Mouse (Mus musculus): ENCODE data around the gene Lyrm7. TPM values are rescaled to one million over a fixed set of nuclear protein-coding genes. Genes with fewer than 3 reads are reported as not detected.

Gene Lyrm7
- polyA plus RNA-seq, 1 experiment from 2014 or later: 12.2 TPM

GRCm38 (mm10) chr11:54878893-54879292, 18.2 kb upstream of the Lyrm7 start:
- ATAC-seq (ENCODE audit: low FRiP score, low read depth): no peak
- Histone ChIP-seq H3K4me2 (no peak overlapping the region), H3K4me3 (no peak overlapping the region), H3K9ac (no peak overlapping the region), H3K36me3 (peaks cover 6% of the 10 kb centered on the region), H3K27ac (replicated peaks) (no peak overlapping the region), H3K4me1 (replicated peaks) (0 out of 2 replicates have a peak, but pooled peaks cover 6% of the 10 kb centered on the region), H3K9me3 (no peaks in the 10 kb centered on the region), H3K27me3 (0 out of 2 replicates have a peak, but pooled peaks cover 3% of the 10 kb centered on the region)
- 80% methylated on average over 6 of the region's 6 CpGs for WGBS

GRCm38 (mm10) chr11:54876031-54876430, 15.3 kb upstream of the Lyrm7 start:
- H3K27ac ChIP-seq (replicated peaks): no peak overlapping the region
- H3K4me2 ChIP-seq: no peak overlapping the region
- no peak overlapping the region for H3K4me3 ChIP-seq
- H3K9me3 ChIP-seq: no peaks in the 10 kb centered on the region
- H3K4me1 ChIP-seq (replicated peaks): 0 out of 2 replicates have a peak, but pooled peaks cover 3% of the 10 kb centered on the region
- no peak overlapping the region for H3K9ac ChIP-seq
- no peaks in the 10 kb centered on the region for H3K27me3 ChIP-seq
- no peak for ATAC-seq (ENCODE audit: low FRiP score, low read depth)
- peaks cover 31% of the 10 kb centered on the region for H3K36me3 ChIP-seq
- 95% methylated on average over 5 of the region's 5 CpGs for WGBS

- Histone ChIP-seq H3K36me3 (peaks cover 44% of the 10 kb centered on the region), H3K4me3 (no peak overlapping the region)
- 68% methylated on average over 7 of the region's 7 CpGs for WGBS
These were observed 11.3 kb upstream of the Lyrm7 start for GRCm38 (mm10) chr11:54871831-54872537.

GRCm38 (mm10) chr11:54869318-54869717, 8.6 kb upstream of the Lyrm7 start:
- Histone ChIP-seq H3K27me3 (no peaks in the 10 kb centered on the region), H3K9ac (no peak overlapping the region), H3K27ac (replicated peaks) (no peak overlapping the region), H3K36me3 (peaks cover 43% of the 10 kb centered on the region), H3K4me1 (replicated peaks) (peaks cover 33% of the 10 kb centered on the region), H3K4me3 (no peak overlapping the region), H3K4me2 (0 out of 2 replicates have a peak overlapping the region, but pooled peaks have one; percentile 69), H3K9me3 (no peaks in the 10 kb centered on the region)
- WGBS: 69% methylated on average over 3 of the region's 3 CpGs
- no peak for ATAC-seq (ENCODE audit: low FRiP score, low read depth)

More at GRCm38 (mm10) chr11:54871831-54872537, 11.3 kb upstream of the Lyrm7 start:
- Histone ChIP-seq H3K9me3 (no peaks in the 10 kb centered on the region), H3K4me2 (no peak overlapping the region), H3K9ac (no peak overlapping the region), H3K27ac (replicated peaks) (no peak overlapping the region), H3K4me1 (replicated peaks) (peaks cover 26% of the 10 kb centered on the region), H3K27me3 (no peaks in the 10 kb centered on the region)
- ATAC-seq (ENCODE audit: low FRiP score, low read depth): peak; percentile 31; the same call in 1 of the 2 replicates

GRCm38 (mm10) chr11:54868445-54868844, 7.7 kb upstream of the Lyrm7 start:
- Histone ChIP-seq H3K4me2 (peak overlapping the region; percentile 69), H3K36me3 (peaks cover 34% of the 10 kb centered on the region), H3K4me3 (no peak overlapping the region; the same call in 1 of the 2 replicates), H3K4me1 (replicated peaks) (peaks cover 33% of the 10 kb centered on the region), H3K9me3 (no peaks in the 10 kb centered on the region), H3K27ac (replicated peaks) (no peak overlapping the region), H3K27me3 (no peaks in the 10 kb centered on the region), H3K9ac (no peak overlapping the region)
- WGBS: 78% methylated on average over 2 of the region's 2 CpGs
- ATAC-seq (ENCODE audit: low FRiP score, low read depth): no peak

- H3K4me1 ChIP-seq (replicated peaks): peaks cover 36% of the 10 kb centered on the region
- H3K36me3 ChIP-seq: peaks cover 32% of the 10 kb centered on the region
- H3K27ac ChIP-seq (replicated peaks): no peak overlapping the region
- no peak overlapping the region for H3K9ac ChIP-seq
- WGBS: 87% methylated on average over 3 of the region's 3 CpGs
- ATAC-seq (ENCODE audit: low FRiP score, low read depth): no peak
- H3K4me3 ChIP-seq: peak overlapping the region; percentile 87
- no peaks in the 10 kb centered on the region for H3K9me3 ChIP-seq
- peak overlapping the region; percentile 69 for H3K4me2 ChIP-seq
- no peaks in the 10 kb centered on the region for H3K27me3 ChIP-seq
These were observed 7.3 kb upstream of the Lyrm7 start for GRCm38 (mm10) chr11:54867903-54868434.

- WGBS: 2% methylated on average over 5 of the region's 5 CpGs
- Histone ChIP-seq H3K9me3 (no peaks in the 10 kb centered on the region), H3K4me3 (peak overlapping the region; percentile 87), H3K4me1 (replicated peaks) (peaks cover 36% of the 10 kb centered on the region), H3K9ac (peak overlapping the region; percentile 98), H3K27ac (replicated peaks) (peak overlapping the region; percentile 90), H3K36me3 (peaks cover 24% of the 10 kb centered on the region), H3K4me2 (peak overlapping the region; percentile 69), H3K27me3 (no peaks in the 10 kb centered on the region)
- ATAC-seq (ENCODE audit: low FRiP score, low read depth): peak; percentile 40; the same call in 1 of the 2 replicates
These were observed 6.3 kb upstream of the Lyrm7 start for GRCm38 (mm10) chr11:54867049-54867385.

- Histone ChIP-seq H3K9me3 (no peaks in the 10 kb centered on the region), H3K36me3 (peaks cover 17% of the 10 kb centered on the region), H3K4me2 (peak within 1 kb of the TSS; percentile 69), H3K9ac (peak within 1 kb of the TSS; percentile 98), H3K4me1 (replicated peaks) (peaks cover 37% of the 10 kb centered on the region), H3K27me3 (no peaks in the 10 kb centered on the region), H3K4me3 (peak within 1 kb of the TSS; percentile 87), H3K27ac (replicated peaks) (peak within 1 kb of the TSS; percentile 90)
- under 1% methylated on average over 86 of the region's 107 CpGs for WGBS
- ATAC-seq (ENCODE audit: low FRiP score, low read depth): peak; percentile 80
These were observed 5.7 kb upstream of the Lyrm7 start, which contains the start of gene Hint1 for GRCm38 (mm10) chr11:54866119-54867048. Hint1 (plus strand) TSS chr11:54866383.

- H3K27ac ChIP-seq (replicated peaks): peak overlapping the region; percentile 90
- peak overlapping the region; percentile 98 for H3K9ac ChIP-seq
- 76% methylated on average over 6 of the region's 6 CpGs for WGBS
- ATAC-seq (ENCODE audit: low FRiP score, low read depth): no peak
- peaks cover 10% of the 10 kb centered on the region; the same call in 1 of the 2 replicates for H3K36me3 ChIP-seq
- H3K4me1 ChIP-seq (replicated peaks): peaks cover 42% of the 10 kb centered on the region
- peak overlapping the region; percentile 69 for H3K4me2 ChIP-seq
- no peaks in the 10 kb centered on the region for H3K9me3 ChIP-seq
- H3K4me3 ChIP-seq: peak overlapping the region; percentile 87
- H3K27me3 ChIP-seq: no peaks in the 10 kb centered on the region
These were observed 4.8 kb upstream of the Lyrm7 start for GRCm38 (mm10) chr11:54865330-54866085.

GRCm38 (mm10) chr11:54862621-54863520, 2.2 kb upstream of the Lyrm7 start:
- ATAC-seq (ENCODE audit: low FRiP score, low read depth): no peak
- no peaks in the 10 kb centered on the region for H3K36me3 ChIP-seq
- H3K27me3 ChIP-seq: no peaks in the 10 kb centered on the region
- no peak overlapping the region for H3K4me3 ChIP-seq
- WGBS: 36% methylated on average over 10 of the region's 10 CpGs
- H3K4me2 ChIP-seq: no peak overlapping the region
- peaks cover 31% of the 10 kb centered on the region for H3K4me1 ChIP-seq (replicated peaks)
- no peak overlapping the region for H3K27ac ChIP-seq (replicated peaks)
- H3K9ac ChIP-seq: no peak overlapping the region
- no peaks in the 10 kb centered on the region for H3K9me3 ChIP-seq

All from hindbrain, embryonic 15.5 days (tissue).